ENCODE assay signal across 8 mouse cellular contexts in genomic region chr8:122475580-122476320, GRCm38 (mm10). TPM values are rescaled to one million over a fixed set of nuclear protein-coding genes. Genes with fewer than 3 reads are reported as not detected.
DNase-seq lines count a peak whose midpoint lies in the region; ATAC-seq and TF ChIP-seq lines count a peak whose summit lies in the region.

Rnf166 (minus strand) TSS chr8:122476064.
Ctu2 (plus strand) TSS chr8:122476143.

- no peaks in the 10 kb centered on the region for H3K27me3 ChIP-seq in embryonic facial prominence, embryonic 14.5 days (replicated peaks; ENCODE audit: control insufficient read depth, insufficient read depth, low read length)
- H3K27me3 ChIP-seq in limb, embryonic 14.5 days (ENCODE audit: control insufficient read depth, insufficient read depth, low read length), result no peaks in the 10 kb centered on the region
- no peaks in the 10 kb centered on the region for H3K27me3 ChIP-seq in midbrain, postnatal 0 days (ENCODE audit: insufficient read depth, low read length)

- H3K27ac ChIP-seq in embryonic facial prominence, embryonic 14.5 days (replicated peaks; ENCODE audit: low read depth, low read length), result peak within 1 kb of the TSS; percentile 81
- H3K27ac ChIP-seq in limb, embryonic 14.5 days (replicated peaks; ENCODE audit: low read depth, low read length), result peak within 1 kb of the TSS; percentile 72
- peak within 1 kb of the TSS; percentile 77 for H3K27ac ChIP-seq in midbrain, postnatal 0 days (ENCODE audit: low read depth, low read length)

- H3K36me3 ChIP-seq in embryonic facial prominence, embryonic 14.5 days (ENCODE audit: control insufficient read depth, insufficient read depth, low read length), result peaks cover 40% of the 10 kb centered on the region
- peaks cover 46% of the 10 kb centered on the region for H3K36me3 ChIP-seq in limb, embryonic 14.5 days (ENCODE audit: control insufficient read depth, insufficient read depth, low read length)
- peaks cover 37% of the 10 kb centered on the region for H3K36me3 ChIP-seq in midbrain, postnatal 0 days (ENCODE audit: insufficient read depth, low read length)

- peak; percentile 94 for ATAC-seq in embryonic facial prominence, embryonic 14.5 days (ENCODE audit: low read depth)
- ATAC-seq in limb, embryonic 14.5 days (ENCODE audit: low FRiP score, low read depth), result peak; percentile 93
- ATAC-seq in midbrain, postnatal 0 days (ENCODE audit: low FRiP score), result peak; percentile 92

- TF ChIP-seq CTCF in midbrain, postnatal 0 days (IDR thresholded peaks at IDR 0.05), result no peak

- H3K4me3 ChIP-seq in embryonic facial prominence, embryonic 14.5 days (ENCODE audit: low read depth, low read length), result peak within 1 kb of the TSS; percentile 99
- H3K4me3 ChIP-seq in limb, embryonic 14.5 days (replicated peaks; ENCODE audit: low read length), result peak within 1 kb of the TSS; percentile 100
- H3K4me3 ChIP-seq in midbrain, postnatal 0 days (ENCODE audit: low read depth, low read length), result peak within 1 kb of the TSS; percentile 99

- peak; percentile 83 for DNase-seq in 3134 (ENCODE audit: extremely low read depth, insufficient read length, low spot score)
- DNase-seq in adrenal gland, postnatal 4 days (ENCODE audit: low spot score in 2 of 2), result peak; percentile 79 to 93
- peak; percentile 91 for DNase-seq in embryonic facial prominence, embryonic 14.5 days (ENCODE audit: low spot score)
- DNase-seq in heart, adult 8-10 months (ENCODE audit: low spot score), result peak; percentile 86
- peak; percentile 87 for DNase-seq in kidney, adult 9 months
- DNase-seq in limb, embryonic 14.5 days (ENCODE audit: low spot score), result peak; percentile 87
- peak; percentile 92 for DNase-seq in midbrain, postnatal 0 days (ENCODE audit: low spot score)
- DNase-seq in spleen, postnatal 14 days (ENCODE audit: low spot score in 2 of 2), result peak; percentile 85 to 93

- H3K9me3 ChIP-seq in embryonic facial prominence, embryonic 14.5 days (ENCODE audit: control insufficient read depth, low read length), result no peaks in the 10 kb centered on the region
- H3K9me3 ChIP-seq in limb, embryonic 14.5 days (ENCODE audit: control insufficient read depth, low read length), result no peaks in the 10 kb centered on the region
- no peaks in the 10 kb centered on the region for H3K9me3 ChIP-seq in midbrain, postnatal 0 days (ENCODE audit: low read length)

- 2% methylated on average over 30 of the region's 103 CpGs for WGBS in embryonic facial prominence, embryonic 14.5 days
- WGBS in limb, embryonic 14.5 days, result under 1% methylated on average over 81 of the region's 103 CpGs
- WGBS in midbrain, postnatal 0 days, result under 1% methylated on average over 86 of the region's 103 CpGs

- peak within 1 kb of the TSS; percentile 80 for H3K4me2 ChIP-seq in embryonic facial prominence, embryonic 14.5 days (ENCODE audit: low read depth, low read length)
- peak within 1 kb of the TSS; percentile 85 for H3K4me2 ChIP-seq in limb, embryonic 14.5 days (replicated peaks; ENCODE audit: low read depth, low read length, severe bottlenecking)
- peak within 1 kb of the TSS; percentile 98 for H3K4me2 ChIP-seq in midbrain, postnatal 0 days (ENCODE audit: low read depth, low read length, poor library complexity, severe bottlenecking)

- peaks cover 11% of the 10 kb centered on the region for H3K4me1 ChIP-seq in embryonic facial prominence, embryonic 14.5 days (ENCODE audit: control insufficient read depth, insufficient read depth, low read length)
- H3K4me1 ChIP-seq in limb, embryonic 14.5 days (ENCODE audit: control insufficient read depth, insufficient read depth, low read length), result peaks cover 14% of the 10 kb centered on the region
- H3K4me1 ChIP-seq in midbrain, postnatal 0 days (ENCODE audit: insufficient read depth, low read length), result peaks cover 14% of the 10 kb centered on the region

- peak within 1 kb of the TSS; percentile 94 for H3K9ac ChIP-seq in embryonic facial prominence, embryonic 14.5 days (ENCODE audit: low read depth, low read length)
- peak within 1 kb of the TSS; percentile 94 for H3K9ac ChIP-seq in limb, embryonic 14.5 days (ENCODE audit: low read depth, low read length, severe bottlenecking)
- peak within 1 kb of the TSS; percentile 84 for H3K9ac ChIP-seq in midbrain, postnatal 0 days (replicated peaks; ENCODE audit: low read length, poor library complexity, severe bottlenecking)

- peak; percentile 53; the same call in 1 of the 2 replicates for TF ChIP-seq POLR2A in limb, embryonic 14.5 days (IDR thresholded peaks at IDR 0.05; ENCODE audit: borderline replicate concordance, extremely low read depth, insufficient read depth, insufficient read length)

RNA-seq across cellular contexts. Expression of gene Rnf166, which starts in this region (rescaled TPM):
- total RNA-seq in adrenal gland, postnatal 4 days (2021), result 10 to 100 TPM; 47.5 to 53.7 TPM
- polyA plus RNA-seq in embryonic facial prominence, embryonic 14.5 days (2014; fragmentation: Nextera tagmentation; extraction: Ambion mirVana), result 40.0 and 40.1 TPM in 2 replicates
- 10 to 100 TPM; 38.4 to 68.1 (median 57.1) TPM for total RNA-seq in heart, adult 8-10 months (2022)
- polyA plus RNA-seq in limb, embryonic 14.5 days (2012; rRNA removed), result 80.1 and 103 TPM in 2 replicates
- polyA plus RNA-seq in limb, embryonic 14.5 days (2014; fragmentation: Nextera tagmentation; extraction: Ambion mirVana), result 47.0 and 49.5 TPM in 2 replicates
- 26.4 and 40.8 TPM in 2 replicates for total RNA-seq in midbrain, postnatal 0 days (2014; rRNA removed)
- 25.1 and 26.5 TPM in 2 replicates for polyA plus RNA-seq in midbrain, postnatal 0 days (2015; fragmentation: Nextera tagmentation; extraction: Ambion mirVana)

RNA-seq across cellular contexts. Expression of gene Ctu2, which starts in this region (rescaled TPM):
- 10 to 100 TPM; 27.7 to 37.0 TPM for total RNA-seq in adrenal gland, postnatal 4 days (2021)
- polyA plus RNA-seq in embryonic facial prominence, embryonic 14.5 days (2014; fragmentation: Nextera tagmentation; extraction: Ambion mirVana), result 49.0 and 49.2 TPM in 2 replicates
- 10 to 100 TPM in 1 of 4 experiments, 1 to 10 TPM in 3; 5.0 to 12.4 (median 7.7) TPM for total RNA-seq in heart, adult 8-10 months (2022)
- polyA plus RNA-seq in limb, embryonic 14.5 days (2012; rRNA removed), result 57.1 and 59.5 TPM in 2 replicates
- 49.5 and 64.3 TPM in 2 replicates for polyA plus RNA-seq in limb, embryonic 14.5 days (2014; fragmentation: Nextera tagmentation; extraction: Ambion mirVana)
- total RNA-seq in midbrain, postnatal 0 days (2014; rRNA removed), result 37.7 and 52.6 TPM in 2 replicates
- 95.0 and 99.5 TPM in 2 replicates for polyA plus RNA-seq in midbrain, postnatal 0 days (2015; fragmentation: Nextera tagmentation; extraction: Ambion mirVana)

Comparison
In these comparisons a context has a peak if more than half of its experiments do, and no peak if none do; other contexts are left out.
1. Peak in every context shown above with its lines: DNase-seq, ATAC-seq, H3K4me3 ChIP-seq and H3K27ac ChIP-seq.